Mouse (Mus musculus) lung, embryonic 14.5 days (tissue): ENCODE results near the gene Emc3. TPM values are rescaled to one million over a fixed set of nuclear protein-coding genes. Genes with fewer than 3 reads are reported as not detected.

Experiments
- ATAC-seq: fragments of 200-750 bp; cut with Nextera tagmentation; 2 replicates; pipeline ENCODE4 v1.8.0; 2017; ENCODE audit warnings: mild to moderate bottlenecking, moderate TSS enrichment, moderate library complexity; ENCODE audit not compliant: insufficient read depth
- DNase-seq: peaks from one replicate; pipeline ENCODE4 v3.0.0-alpha.2; 2015
- H3K27ac ChIP-seq: fragments of 300-500 bp; sonication (generic); 2 replicates; pipeline ENCODE4 v1.5.1; 2014; ENCODE audit warnings: low read depth, mild to moderate bottlenecking, moderate library complexity
- H3K27me3 ChIP-seq: fragments of 300-500 bp; sonication (generic); 2 replicates; pipeline ENCODE4 v1.6.1; 2014; ENCODE audit warnings: low read length, control low read depth; ENCODE audit not compliant: insufficient read depth
- H3K36me3 ChIP-seq: fragments of 300-500 bp; sonication (generic); 2 replicates; pipeline ENCODE4 v1.6.1; 2014; ENCODE audit warnings: control low read depth; ENCODE audit not compliant: insufficient read depth
- H3K4me1 ChIP-seq: fragments of 300-500 bp; sonication (generic); 2 replicates; pipeline ENCODE4 v1.6.1; 2014; ENCODE audit warnings: antibody characterized with exemption, control low read depth; ENCODE audit not compliant: insufficient read depth
- H3K4me2 ChIP-seq: fragments of 300-500 bp; sonication (generic); 2 replicates; pipeline ENCODE4 v1.6.1; 2014; ENCODE audit warnings: mild to moderate bottlenecking
- H3K4me3 ChIP-seq: fragments of 300-500 bp; sonication (generic); 2 replicates; pipeline ENCODE4 v1.5.1; 2014; ENCODE audit warnings: low read depth, low read length
- H3K9ac ChIP-seq: fragments of 300-500 bp; sonication (generic); 2 replicates; pipeline ENCODE4 v1.6.1; 2014
- H3K9me3 ChIP-seq: fragments of 300-500 bp; sonication (generic); 2 replicates; pipeline ENCODE4 v1.6.1; 2016; ENCODE audit warnings: low read depth, low read length, control low read depth
- CTCF ChIP-seq: IDR thresholded peaks from 2 replicates; pipeline ENCODE4 v1.5.1; 2016; ENCODE audit warnings: antibody characterized with exemption, low read depth
- WGBS: fragments of 180-500 bp; shearing (Covaris S2); extraction: QIAGEN DNeasy Blood & Tissue Kit; methylation state at CpG from one replicate; pipeline ENCODE4 v1.1.7; 2014; 5-methylcytosine and 5-hydroxymethylcytosine counted together
- microRNA-seq: library from miRNA; unstranded; fragments of <30 nt; microRNA quantifications from one replicate; pipeline ENCODE4, GENCODE M21; 2016; ENCODE audit warnings: borderline number of aligned reads
- polyA plus RNA-seq: library from polyadenylated mRNA; unstranded; fragments of >200 nt; fragmentation: Nextera tagmentation; extraction: Ambion mirVana; gene quantifications from 2 replicates; pipeline ENCODE4 v1.2.1, GENCODE M21; 2014

The Emc3 gene
- polyA plus RNA-seq, 1 experiment from 2014 or later: 92.8 TPM

DNA sequence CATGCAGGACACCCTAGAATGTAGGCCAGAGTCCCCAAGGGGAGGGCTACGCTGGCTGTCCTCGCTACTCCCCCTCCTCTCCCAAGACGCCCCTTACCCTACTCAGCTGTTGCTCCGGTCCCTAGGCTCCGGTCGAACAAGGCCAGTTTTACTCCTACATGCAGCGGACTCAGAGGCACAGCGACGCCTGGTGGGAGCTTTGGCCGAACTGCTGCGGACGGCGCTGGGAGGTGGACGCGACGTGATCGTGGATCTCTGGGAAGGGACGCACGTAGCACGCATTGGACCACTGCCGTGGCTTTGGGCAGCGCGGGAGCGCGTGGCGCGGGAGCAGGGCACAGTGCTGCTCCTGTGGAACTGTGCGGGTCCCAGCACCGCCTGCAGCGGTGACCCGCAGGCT is 62.0 kb downstream of the Emc3 start:
- peak; percentile 72 for ATAC-seq
- Histone ChIP-seq H3K27me3 (peaks cover 12% of the 10 kb centered on the region; the same call in 1 of the 2 replicates), H3K4me1 (no peaks in the 10 kb centered on the region), H3K27ac (no peak overlapping the region), H3K36me3 (no peaks in the 10 kb centered on the region), H3K4me2 (peak overlapping the region; percentile 72), H3K9ac (peak overlapping the region; percentile 43), H3K4me3 (peak overlapping the region; percentile 36), H3K9me3 (no peaks in the 10 kb centered on the region)
- TF ChIP-seq CTCF: peak; percentile 88
- 2% methylated on average over 31 of the region's 31 CpGs for WGBS
- peak; percentile 87 for DNase-seq

DNA sequence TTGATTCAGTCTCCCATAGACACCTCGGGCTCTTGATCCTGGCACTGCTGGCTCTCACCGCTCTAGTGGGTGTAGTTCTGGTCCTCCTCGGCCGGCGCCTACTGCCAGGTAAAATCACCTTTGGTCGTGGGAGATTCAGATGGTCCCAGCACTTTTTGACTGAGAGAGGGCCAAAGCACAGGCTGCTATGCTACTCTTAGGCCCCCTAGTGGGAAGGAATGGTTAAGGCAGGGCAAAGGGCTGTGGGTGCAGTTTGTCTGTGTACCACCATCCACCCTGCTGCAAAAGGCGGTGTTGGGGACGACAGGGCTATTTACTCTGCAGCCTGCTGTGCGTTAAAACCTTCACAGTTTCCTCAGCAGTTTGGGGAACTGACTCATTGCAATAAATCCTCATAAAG is 62.4 kb downstream of the Emc3 start:
- ATAC-seq: peak; percentile 64
- Histone ChIP-seq H3K9me3 (no peaks in the 10 kb centered on the region), H3K4me1 (no peaks in the 10 kb centered on the region), H3K4me3 (peak overlapping the region; percentile 36), H3K27me3 (peaks cover 12% of the 10 kb centered on the region; the same call in 1 of the 2 replicates), H3K36me3 (no peaks in the 10 kb centered on the region), H3K9ac (peak overlapping the region; percentile 43; the same call in 1 of the 2 replicates), H3K4me2 (peak overlapping the region; percentile 72), H3K27ac (no peak overlapping the region)
- peak; percentile 86 for TF ChIP-seq CTCF
- 7% methylated on average over 9 of the region's 9 CpGs for whole genome bisulfite sequencing
- DNase-seq: peak; percentile 87

DNA sequence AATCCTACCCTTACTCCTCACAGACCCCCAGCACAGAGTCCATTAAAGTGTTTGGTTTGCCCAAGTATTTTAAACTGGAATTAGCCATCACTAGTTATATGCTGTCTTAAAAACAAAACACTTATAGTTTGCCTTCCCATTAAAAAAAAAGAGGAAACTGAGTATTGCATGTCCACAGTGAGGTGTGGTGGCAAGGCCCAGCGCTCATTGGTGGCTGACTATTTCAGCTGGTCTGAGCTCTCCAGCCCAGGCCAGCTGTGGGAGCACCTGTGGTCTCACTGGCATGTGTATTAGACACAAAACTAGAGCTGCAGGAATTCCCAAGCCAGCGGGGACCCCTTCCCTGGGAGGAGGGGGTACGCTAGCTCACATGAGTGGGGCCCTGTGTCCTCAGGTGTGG is 62.9 kb downstream of the Emc3 start:
- ATAC-seq (no peak), DNase-seq (no peak)
- H3K9ac ChIP-seq: no peak overlapping the region
- peaks cover 12% of the 10 kb centered on the region; the same call in 1 of the 2 replicates for H3K27me3 ChIP-seq
- peak overlapping the region; percentile 72; the same call in 1 of the 2 replicates for H3K4me2 ChIP-seq
- WGBS: 65% methylated on average over 3 of the region's 3 CpGs
- H3K9me3 ChIP-seq: no peaks in the 10 kb centered on the region
- no peak overlapping the region for H3K4me3 ChIP-seq
- no peaks in the 10 kb centered on the region for H3K36me3 ChIP-seq
- no peak for TF ChIP-seq CTCF
- H3K27ac ChIP-seq: no peak overlapping the region
- no peaks in the 10 kb centered on the region for H3K4me1 ChIP-seq

DNA sequence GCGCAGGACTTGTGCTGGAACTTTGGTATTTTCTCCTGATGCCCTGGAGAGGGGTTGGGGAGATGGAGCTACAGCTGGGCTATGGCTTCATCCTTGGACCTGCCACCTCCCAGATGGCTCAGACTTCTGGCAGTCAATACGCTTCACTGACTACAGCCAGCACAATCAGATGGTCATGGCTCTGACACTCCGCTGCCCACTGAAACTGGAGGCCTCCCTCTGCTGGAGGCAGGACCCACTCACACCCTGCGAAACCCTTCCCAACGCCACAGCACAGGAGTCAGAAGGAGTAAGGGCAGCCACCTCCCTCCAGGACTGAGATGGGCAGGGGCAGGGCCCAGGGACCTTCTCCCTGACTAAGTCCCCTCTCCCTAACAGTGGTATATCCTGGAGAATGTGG is 65.8 kb downstream of the Emc3 start:
- H3K4me2 ChIP-seq: no peak overlapping the region
- no peaks in the 10 kb centered on the region for H3K36me3 ChIP-seq
- ATAC-seq: no peak
- H3K4me1 ChIP-seq: no peaks in the 10 kb centered on the region
- H3K27ac ChIP-seq: no peak overlapping the region
- peak; percentile 49 for TF ChIP-seq CTCF
- H3K27me3 ChIP-seq: peaks cover 11% of the 10 kb centered on the region; the same call in 1 of the 2 replicates
- no peak overlapping the region for H3K4me3 ChIP-seq
- peak; percentile 34 for DNase-seq
- WGBS: 48% methylated on average over 5 of the region's 5 CpGs
- H3K9ac ChIP-seq: no peak overlapping the region
- H3K9me3 ChIP-seq: no peaks in the 10 kb centered on the region

Small RNAs within 50 kb of the gene (microRNA-seq; reads per million reads assigned to microRNA genes)
- gene Gm23365: not detected

Other genes with a start within 250 kb of the Emc3 start
- gene Cpne9, start 249.3 kb downstream of the Emc3 start, polyA plus RNA-seq: not detected in 2 replicates
- gene Brpf1, start 224.5 kb downstream of the Emc3 start, polyA plus RNA-seq: 24.6 and 26.4 TPM in 2 replicates
- 16.9 and 17.7 TPM in 2 replicates for gene Ogg1, start 204.7 kb downstream of the Emc3 start, polyA plus RNA-seq
- 109 and 110 TPM in 2 replicates for gene Camk1, start 187.7 kb downstream of the Emc3 start, polyA plus RNA-seq
- gene Tada3, start 153.8 kb downstream of the Emc3 start, polyA plus RNA-seq: 45.9 and 49.4 TPM in 2 replicates
- gene Arpc4, start 153.5 kb downstream of the Emc3 start, polyA plus RNA-seq: 211 and 214 TPM in 2 replicates
- gene Ttll3, start 142.4 kb downstream of the Emc3 start, polyA plus RNA-seq: 2.2 and 2.5 TPM in 2 replicates
- gene Rpusd3, start 112.3 kb downstream of the Emc3 start, polyA plus RNA-seq: 15.7 and 18.8 TPM in 2 replicates
- gene Cidec, start 95.9 kb downstream of the Emc3 start, polyA plus RNA-seq: not detected in 2 replicates
- gene Jagn1, start 89.1 kb downstream of the Emc3 start, polyA plus RNA-seq: 70.0 and 76.4 TPM in 2 replicates
- gene Il17re, start 73.2 kb downstream of the Emc3 start, polyA plus RNA-seq: 12.0 and 12.2 TPM in 2 replicates
- 7.7 and 9.1 TPM in 2 replicates for gene Il17rc, start 60.2 kb downstream of the Emc3 start, polyA plus RNA-seq
- gene Creld1, start 48.4 kb downstream of the Emc3 start, polyA plus RNA-seq: 20.7 and 27.0 TPM in 2 replicates
- gene Prrt3, start 29.7 kb downstream of the Emc3 start, polyA plus RNA-seq: 0.05 and 0.16 TPM in 2 replicates
- gene Fancd2, start within 50 bp of the Emc3 start, polyA plus RNA-seq: 15.4 and 15.7 TPM in 2 replicates
- gene Fancd2os, start 69.1 kb upstream of the Emc3 start, polyA plus RNA-seq: 0.17 TPM in 1 of 2 replicates, not detected in the other
- gene Brk1, start 73.1 kb upstream of the Emc3 start, polyA plus RNA-seq: 227 and 239 TPM in 2 replicates
- gene Vhl, start 92.3 kb upstream of the Emc3 start, polyA plus RNA-seq: 42.2 and 42.7 TPM in 2 replicates
- gene Irak2, start 106.8 kb upstream of the Emc3 start, polyA plus RNA-seq: 3.1 and 3.6 TPM in 2 replicates
- gene Tatdn2, start 165.4 kb upstream of the Emc3 start, polyA plus RNA-seq: 1.2 and 1.5 TPM in 2 replicates
- gene Ghrl, start 188.2 kb upstream of the Emc3 start, polyA plus RNA-seq: 0.34 TPM in 1 of 2 replicates, not detected in the other
- 286 and 295 TPM in 2 replicates for gene Sec13, start 209.1 kb upstream of the Emc3 start, polyA plus RNA-seq